26 mouse cellular contexts compared by ENCODE assay signal in genomic region chr15:13092064-13092463, GRCm38 (mm10).
"Had no signal": no experiment of that assay in that cellular context is flagged by ENCODE, and none has a peak within 500 bp of the region (broad histone marks: within the 10 kb centered on the region; RNA-seq: fewer than 3 reads in every experiment).

No protein-coding gene starts in this region.

- H3K36me3 ChIP-seq: heart, embryonic 10.5 days; heart, embryonic 12.5 days; hindbrain, embryonic 13.5 days; hindbrain, embryonic 15.5 days; kidney, embryonic 15.5 days; limb, embryonic 13.5 days; limb, embryonic 15.5 days; liver, embryonic 12.5 days had no signal

- H3K9me3 ChIP-seq: heart, embryonic 10.5 days; heart, embryonic 12.5 days; hindbrain, embryonic 13.5 days; hindbrain, embryonic 15.5 days; kidney, embryonic 15.5 days; limb, embryonic 13.5 days; limb, embryonic 15.5 days; liver, embryonic 12.5 days had no signal

- H3K4me1 ChIP-seq: kidney, embryonic 15.5 days; limb, embryonic 15.5 days; liver, embryonic 12.5 days had no signal

- H3K4me3 ChIP-seq: gastrocnemius, adult 2 months; heart, embryonic 10.5 days; heart, embryonic 12.5 days; hindbrain, embryonic 13.5 days; hindbrain, embryonic 15.5 days; kidney, embryonic 15.5 days; limb, embryonic 13.5 days; limb, embryonic 15.5 days; liver, embryonic 12.5 days had no signal

- ATAC-seq: hindbrain, postnatal 0 days; intestine, embryonic 16.5 days; liver, embryonic 12.5 days had no signal

- H3K9ac ChIP-seq: heart, embryonic 12.5 days; hindbrain, embryonic 13.5 days; hindbrain, embryonic 15.5 days; kidney, embryonic 15.5 days; limb, embryonic 13.5 days; limb, embryonic 15.5 days; liver, embryonic 12.5 days; liver, embryonic 14.5 days had no signal

- H3K27me3 ChIP-seq: heart, embryonic 12.5 days; hindbrain, embryonic 13.5 days; hindbrain, embryonic 15.5 days; kidney, embryonic 15.5 days; limb, embryonic 13.5 days; limb, embryonic 15.5 days; liver, embryonic 12.5 days had no signal

- H3K27ac ChIP-seq: gastrocnemius, adult 2 months; heart, embryonic 10.5 days; hindbrain, embryonic 13.5 days; hindbrain, embryonic 15.5 days; hindbrain, postnatal 0 days; kidney, embryonic 15.5 days; kidney, postnatal 0 days; limb, embryonic 13.5 days; limb, embryonic 15.5 days; liver, embryonic 12.5 days; liver, embryonic 14.5 days had no signal

- DNase-seq: gastrocnemius, adult 2 months; gastrocnemius, postnatal 10 days; gastrocnemius, postnatal 25 days; heart, adult 18-20 months; heart, postnatal 10 days; heart, postnatal 36 days; kidney, adult 11 months; kidney, adult 2 months; kidney, adult 9 months; kidney, postnatal 14 days; kidney, postnatal 36 days; layer of hippocampus, adult 9-11 months; layer of hippocampus, postnatal 36 days; left cerebral cortex, postnatal 4 days had no signal

- H3K4me2 ChIP-seq: heart, embryonic 12.5 days; hindbrain, embryonic 13.5 days; hindbrain, embryonic 15.5 days; kidney, embryonic 15.5 days; limb, embryonic 13.5 days; limb, embryonic 15.5 days; liver, embryonic 12.5 days had no signal
